Mouse (Mus musculus) embryonic facial prominence, embryonic 15.5 days (tissue): ENCODE measurements around the gene Mrpl51. TPM values are rescaled to one million over a fixed set of nuclear protein-coding genes. Genes with fewer than 3 reads are reported as not detected.

Experiments used
- ATAC-seq: fragments of 200-750 bp; cut with Nextera tagmentation; 2 replicates; pipeline ENCODE4 v1.8.0; 2017; ENCODE audit warnings: low read depth, moderate TSS enrichment; ENCODE audit not compliant: insufficient number of reproducible peaks, low FRiP score, low TSS enrichment
- H3K27ac ChIP-seq: fragments of 300-500 bp; sonication (generic); replicated peaks from 2 replicates; pipeline ENCODE4 v1.5.1; 2015; ENCODE audit warnings: mild to moderate bottlenecking, inconsistent platforms
- H3K27me3 ChIP-seq: fragments of 300-500 bp; sonication (generic); 2 replicates; pipeline ENCODE4 v1.6.1; 2015; ENCODE audit warnings: inconsistent platforms
- H3K36me3 ChIP-seq: fragments of 300-500 bp; sonication (generic); 2 replicates; pipeline ENCODE4 v1.6.1; 2015; ENCODE audit warnings: mild to moderate bottlenecking, inconsistent platforms
- H3K4me1 ChIP-seq: fragments of 300-500 bp; sonication (generic); 2 replicates; pipeline ENCODE4 v1.6.1; 2015; ENCODE audit warnings: inconsistent platforms
- H3K4me2 ChIP-seq: fragments of 300-500 bp; sonication (generic); replicated peaks from 2 replicates; pipeline ENCODE4 v1.6.1; 2015; ENCODE audit warnings: mild to moderate bottlenecking, inconsistent platforms
- H3K4me3 ChIP-seq: fragments of 300-500 bp; sonication (generic); replicated peaks from 2 replicates; pipeline ENCODE4 v1.5.1; 2015; ENCODE audit warnings: mild to moderate bottlenecking, inconsistent platforms
- H3K9ac ChIP-seq: fragments of 300-500 bp; sonication (generic); 2 replicates; pipeline ENCODE4 v1.6.1; 2015; ENCODE audit warnings: inconsistent platforms
- H3K9me3 ChIP-seq: fragments of 300-500 bp; sonication (generic); replicated peaks from 2 replicates; pipeline ENCODE4 v1.6.1; 2016; ENCODE audit warnings: inconsistent platforms
- WGBS: fragments of 180-500 bp; shearing (Covaris S2); methylation state at CpG from one replicate; pipeline ENCODE4 v1.1.7; 2015; 5-methylcytosine and 5-hydroxymethylcytosine counted together
- polyA plus RNA-seq: library from polyadenylated mRNA; unstranded; fragments of >200 nt; fragmentation: Nextera tagmentation; extraction: Ambion mirVana; gene quantifications from 2 replicates; pipeline ENCODE4 v1.2.1, GENCODE M21; 2015

Mrpl51 gene
- polyA plus RNA-seq, 1 experiment from 2014 or later = 198 TPM

DNA sequence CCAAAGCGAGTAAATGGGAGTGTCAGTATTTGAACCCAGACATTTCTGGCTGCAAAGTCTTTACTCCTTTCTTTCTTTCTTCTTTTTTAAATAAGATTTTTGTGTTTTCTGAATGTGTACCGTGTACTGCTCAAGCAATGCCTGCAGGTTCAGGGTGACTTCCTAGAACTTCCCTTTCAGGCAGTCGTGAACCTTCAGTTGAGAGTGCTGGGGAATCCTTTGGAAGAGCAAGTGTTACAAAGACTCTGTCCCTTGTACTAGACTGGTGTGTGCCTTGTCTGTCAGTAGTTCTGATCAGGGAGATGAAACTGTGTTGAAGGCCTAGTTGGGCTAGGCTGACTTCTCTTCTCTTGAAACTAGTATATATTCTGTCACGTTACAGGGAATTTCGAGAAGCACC lies 1.2 kb downstream of the Mrpl51 start:
- H3K4me1 ChIP-seq = peaks cover 5% of the 10 kb centered on the region
- ATAC-seq = no peak
- H3K9ac ChIP-seq = peak overlapping the region; percentile 62
- peaks cover 33% of the 10 kb centered on the region for H3K36me3 ChIP-seq
- 33% methylated on average over 5 of the region's 5 CpGs for WGBS
- peak overlapping the region; percentile 80 for H3K4me3 ChIP-seq
- H3K4me2 ChIP-seq = peak overlapping the region; percentile 78
- H3K27me3 ChIP-seq = no peaks in the 10 kb centered on the region
- peak overlapping the region; percentile 100; the same call in 1 of the 2 replicates for H3K27ac ChIP-seq
- H3K9me3 ChIP-seq = no peaks in the 10 kb centered on the region

DNA sequence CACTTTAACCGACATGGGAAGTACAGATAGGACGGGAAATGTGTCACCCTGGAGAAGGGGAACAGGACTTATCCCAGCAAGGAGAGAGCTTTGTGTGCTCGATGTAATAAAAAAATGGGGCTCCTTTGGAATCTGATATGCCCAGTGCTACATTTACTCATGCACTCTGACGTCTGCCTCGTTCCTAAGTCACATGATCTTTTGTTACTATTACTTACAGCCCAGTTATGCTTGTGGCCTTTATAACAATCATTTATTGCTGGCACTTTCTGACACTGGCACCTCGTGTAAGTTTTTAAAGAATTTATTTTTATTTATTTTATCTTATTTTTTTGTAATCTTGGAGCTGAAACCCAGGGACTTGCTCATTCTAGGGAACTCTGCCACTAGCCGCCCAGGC lies 1.8 kb downstream of the Mrpl51 start:
- Histone ChIP-seq H3K4me1 (peaks cover 5% of the 10 kb centered on the region), H3K4me3 (0 out of 2 replicates have a peak overlapping the region, but pooled peaks have one; percentile 80), H3K9ac (no peak overlapping the region), H3K36me3 (peaks cover 28% of the 10 kb centered on the region), H3K4me2 (peak overlapping the region; percentile 78; the same call in 1 of the 2 replicates), H3K27ac (no peak overlapping the region), H3K9me3 (no peaks in the 10 kb centered on the region), H3K27me3 (no peaks in the 10 kb centered on the region)
- 55% methylated on average over 7 of the region's 7 CpGs for WGBS
- no peak for ATAC-seq

DNA sequence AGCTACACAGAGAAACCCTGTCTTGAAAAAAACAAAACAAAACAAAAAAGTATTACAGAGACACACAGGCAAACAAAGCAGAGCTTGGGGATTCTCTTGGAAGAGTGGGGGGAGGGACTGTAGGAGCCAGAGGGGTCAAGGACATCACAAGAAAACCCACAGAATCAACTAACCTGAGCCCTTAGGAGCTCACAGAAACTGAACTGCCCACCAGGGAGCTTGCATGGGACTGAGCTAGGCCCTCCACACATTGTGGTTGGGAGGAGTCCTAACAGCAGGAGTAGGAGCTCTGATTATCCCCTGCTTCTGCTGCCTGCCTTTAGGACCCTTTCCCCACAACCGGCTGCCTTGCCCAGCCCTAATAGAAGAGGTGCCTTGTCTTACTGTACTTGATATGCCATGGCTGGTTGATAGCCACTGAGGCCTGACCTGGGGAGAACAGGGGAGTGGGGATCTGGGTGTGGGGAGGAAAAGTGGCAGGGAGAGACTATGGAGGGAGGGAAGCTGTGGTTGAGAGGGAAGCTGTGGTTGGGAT lies 4.0 kb downstream of the Mrpl51 start:
- Histone ChIP-seq H3K36me3 (peaks cover 19% of the 10 kb centered on the region), H3K4me3 (no peak overlapping the region), H3K27me3 (no peaks in the 10 kb centered on the region), H3K27ac (0 out of 2 replicates have a peak overlapping the region, but pooled peaks have one; percentile 22), H3K4me2 (no peak overlapping the region), H3K9me3 (no peaks in the 10 kb centered on the region), H3K4me1 (peaks cover 5% of the 10 kb centered on the region), H3K9ac (no peak overlapping the region)
- WGBS = 32% methylated on average over 1 of the region's 1 CpGs
- no peak for ATAC-seq

DNA sequence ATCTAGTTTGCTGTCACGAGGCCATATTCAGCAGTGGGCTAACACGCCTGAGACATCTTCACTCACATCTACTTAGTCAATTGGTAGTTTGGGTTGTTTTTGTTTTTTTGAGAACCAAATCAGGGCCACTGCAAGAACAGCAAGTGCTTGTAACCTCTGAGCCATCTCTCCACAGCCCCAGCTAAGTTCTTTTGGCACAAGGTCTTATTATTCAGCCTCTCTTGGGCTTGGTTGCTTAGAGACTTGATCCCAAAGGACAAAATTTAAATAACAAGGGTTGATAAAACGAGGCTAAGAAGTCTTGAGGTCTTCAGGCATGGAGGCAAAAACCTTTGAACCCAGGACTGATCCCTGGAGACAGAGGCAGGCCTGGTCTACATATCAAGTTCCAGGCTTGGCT lies 4.7 kb downstream of the Mrpl51 start:
- Histone ChIP-seq H3K36me3 (peaks cover 19% of the 10 kb centered on the region), H3K27me3 (no peaks in the 10 kb centered on the region), H3K9me3 (no peaks in the 10 kb centered on the region), H3K4me2 (no peak overlapping the region), H3K9ac (no peak overlapping the region), H3K4me3 (no peak overlapping the region), H3K27ac (no peak overlapping the region), H3K4me1 (peaks cover 5% of the 10 kb centered on the region)
- ATAC-seq = no peak
- WGBS = 54% methylated on average over 3 of the region's 3 CpGs

DNA sequence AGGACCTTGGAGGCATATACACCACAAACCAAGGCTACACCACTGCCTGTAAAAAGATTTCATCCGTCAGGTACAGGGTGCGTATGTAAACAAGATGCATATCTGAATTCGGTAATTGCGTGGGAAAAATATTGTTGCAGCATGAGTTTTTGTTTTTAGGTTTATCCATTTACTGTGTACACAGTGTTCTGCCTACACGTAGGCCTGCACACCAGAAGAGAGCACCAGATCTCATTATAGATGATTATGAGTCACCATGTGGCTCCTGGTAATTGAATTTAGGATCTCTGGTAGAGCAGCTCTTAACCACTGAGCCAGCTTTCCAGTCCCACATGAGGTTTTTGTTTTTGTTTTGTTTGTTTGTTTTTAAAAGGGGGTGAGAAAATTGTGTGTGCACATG lies 5.6 kb downstream of the Mrpl51 start:
- 58% methylated on average over 5 of the region's 5 CpGs for WGBS
- ATAC-seq = no peak

DNA sequence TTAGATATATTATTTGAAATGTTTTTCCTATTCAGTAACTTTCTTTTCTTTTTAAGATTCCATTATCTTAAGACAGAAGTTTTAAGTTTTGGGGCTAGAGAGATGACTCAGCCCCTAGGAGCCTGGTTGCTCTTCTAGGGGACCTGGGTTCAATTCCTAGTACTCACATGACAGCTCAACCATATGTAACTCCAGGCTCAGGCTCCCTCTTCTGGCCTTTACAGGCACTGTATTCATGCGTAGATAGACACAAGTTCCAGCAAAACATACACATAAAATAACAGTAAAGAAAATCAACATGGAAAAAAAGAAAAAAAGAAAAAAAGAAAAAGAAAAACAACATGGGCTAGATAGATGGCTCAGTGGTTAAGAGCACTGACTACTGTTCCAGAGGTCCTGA lies 18.8 kb downstream of the Mrpl51 start:
- Histone ChIP-seq H3K4me3 (no peak overlapping the region), H3K27ac (no peak overlapping the region), H3K27me3 (peaks cover 12% of the 10 kb centered on the region; the same call in 1 of the 2 replicates), H3K4me1 (no peaks in the 10 kb centered on the region), H3K9me3 (no peaks in the 10 kb centered on the region), H3K9ac (no peak overlapping the region), H3K4me2 (no peak overlapping the region), H3K36me3 (no peaks in the 10 kb centered on the region)
- WGBS = 91% methylated on average over 1 of the region's 1 CpGs
- ATAC-seq = no peak

More for the DNA sequence above, 5.6 kb downstream of the Mrpl51 start:
- H3K4me1 ChIP-seq = peaks cover 5% of the 10 kb centered on the region
- H3K27ac ChIP-seq = no peak overlapping the region
- no peaks in the 10 kb centered on the region for H3K27me3 ChIP-seq
- H3K9me3 ChIP-seq = no peaks in the 10 kb centered on the region
- no peak overlapping the region for H3K4me3 ChIP-seq
- no peak overlapping the region for H3K9ac ChIP-seq
- H3K36me3 ChIP-seq = peaks cover 19% of the 10 kb centered on the region
- no peak overlapping the region for H3K4me2 ChIP-seq

DNA sequence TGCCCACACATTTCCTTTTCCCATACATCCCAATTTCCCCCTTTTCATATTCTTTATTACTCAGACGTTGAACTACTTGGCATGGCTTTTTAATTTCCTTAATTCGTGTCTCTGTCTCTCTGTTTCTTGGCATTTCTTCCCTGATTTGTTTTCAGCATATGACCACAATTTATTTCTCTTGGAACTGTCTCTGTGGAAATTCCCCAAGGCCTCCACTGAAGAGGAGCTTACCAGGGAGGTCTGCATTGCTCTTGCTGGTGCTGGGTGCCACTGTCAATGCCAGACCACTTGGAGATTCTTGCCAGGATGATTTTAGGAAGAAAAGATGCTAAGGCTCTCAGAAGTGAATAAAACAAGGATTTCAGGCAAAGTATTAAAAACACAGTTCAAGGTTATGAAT lies 21.0 kb downstream of the Mrpl51 start:
- WGBS = 23% methylated on average over 2 of the region's 2 CpGs
- no peak for ATAC-seq

DNA sequence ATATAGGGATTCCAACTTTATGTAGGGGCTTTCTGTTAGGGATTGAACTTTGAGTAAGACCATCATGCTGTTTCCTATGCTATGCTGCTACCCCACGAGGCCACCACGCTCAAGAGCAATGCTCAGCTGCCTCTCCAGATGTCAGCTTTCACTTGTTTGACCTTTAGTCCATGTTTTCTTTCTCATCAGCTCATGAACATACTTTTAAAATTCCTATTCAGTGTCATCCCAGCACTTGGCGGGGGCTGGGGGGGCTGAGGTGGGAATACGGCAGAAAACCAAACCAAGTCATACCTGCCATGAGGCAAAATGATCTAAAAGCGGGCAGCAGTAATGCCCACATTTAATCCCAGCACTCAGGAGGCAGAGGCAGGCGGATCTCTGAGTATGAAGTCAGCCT lies 21.5 kb downstream of the Mrpl51 start:
- ATAC-seq = no peak
- Histone ChIP-seq H3K4me2 (no peak overlapping the region), H3K9me3 (no peaks in the 10 kb centered on the region), H3K4me1 (peaks cover 10% of the 10 kb centered on the region; the same call in 1 of the 2 replicates), H3K27ac (0 out of 2 replicates have a peak overlapping the region, but pooled peaks have one; percentile 3), H3K9ac (no peak overlapping the region), H3K36me3 (no peaks in the 10 kb centered on the region), H3K27me3 (peaks cover 12% of the 10 kb centered on the region; the same call in 1 of the 2 replicates), H3K4me3 (no peak overlapping the region)
- WGBS = 69% methylated on average over 6 of the region's 6 CpGs

More for the DNA sequence above, 21.0 kb downstream of the Mrpl51 start:
- Histone ChIP-seq H3K4me2 (no peak overlapping the region), H3K27me3 (peaks cover 12% of the 10 kb centered on the region; the same call in 1 of the 2 replicates), H3K9ac (no peak overlapping the region), H3K4me1 (peaks cover 10% of the 10 kb centered on the region; the same call in 1 of the 2 replicates), H3K36me3 (no peaks in the 10 kb centered on the region), H3K9me3 (no peaks in the 10 kb centered on the region), H3K4me3 (no peak overlapping the region), H3K27ac (0 out of 2 replicates have a peak overlapping the region, but pooled peaks have one; percentile 3)

DNA sequence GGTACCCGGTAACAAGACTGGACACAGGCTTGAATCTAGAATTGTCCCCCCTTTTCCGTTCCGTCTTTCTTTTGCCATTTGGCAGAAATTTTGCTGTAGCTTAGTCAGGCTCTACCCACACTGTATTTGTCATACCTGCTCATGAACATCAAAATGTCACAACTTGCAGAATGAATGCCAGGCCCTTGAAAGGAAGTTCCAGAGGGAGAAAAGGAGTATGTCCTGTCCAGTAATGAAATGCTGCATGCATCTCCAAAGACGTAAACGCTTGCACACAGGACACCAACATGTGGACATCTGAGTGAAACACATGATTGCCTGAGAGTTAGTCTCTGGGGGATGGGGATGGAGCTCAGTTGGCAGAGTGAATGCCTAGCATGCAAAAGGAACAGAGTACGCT lies 22.1 kb downstream of the Mrpl51 start:
- Histone ChIP-seq H3K27me3 (peaks cover 12% of the 10 kb centered on the region; the same call in 1 of the 2 replicates), H3K9me3 (no peaks in the 10 kb centered on the region), H3K4me3 (no peak overlapping the region), H3K4me1 (peaks cover 10% of the 10 kb centered on the region; the same call in 1 of the 2 replicates), H3K9ac (no peak overlapping the region), H3K27ac (no peak overlapping the region), H3K4me2 (no peak overlapping the region), H3K36me3 (no peaks in the 10 kb centered on the region)
- WGBS = 73% methylated on average over 6 of the region's 6 CpGs
- no peak for ATAC-seq

DNA sequence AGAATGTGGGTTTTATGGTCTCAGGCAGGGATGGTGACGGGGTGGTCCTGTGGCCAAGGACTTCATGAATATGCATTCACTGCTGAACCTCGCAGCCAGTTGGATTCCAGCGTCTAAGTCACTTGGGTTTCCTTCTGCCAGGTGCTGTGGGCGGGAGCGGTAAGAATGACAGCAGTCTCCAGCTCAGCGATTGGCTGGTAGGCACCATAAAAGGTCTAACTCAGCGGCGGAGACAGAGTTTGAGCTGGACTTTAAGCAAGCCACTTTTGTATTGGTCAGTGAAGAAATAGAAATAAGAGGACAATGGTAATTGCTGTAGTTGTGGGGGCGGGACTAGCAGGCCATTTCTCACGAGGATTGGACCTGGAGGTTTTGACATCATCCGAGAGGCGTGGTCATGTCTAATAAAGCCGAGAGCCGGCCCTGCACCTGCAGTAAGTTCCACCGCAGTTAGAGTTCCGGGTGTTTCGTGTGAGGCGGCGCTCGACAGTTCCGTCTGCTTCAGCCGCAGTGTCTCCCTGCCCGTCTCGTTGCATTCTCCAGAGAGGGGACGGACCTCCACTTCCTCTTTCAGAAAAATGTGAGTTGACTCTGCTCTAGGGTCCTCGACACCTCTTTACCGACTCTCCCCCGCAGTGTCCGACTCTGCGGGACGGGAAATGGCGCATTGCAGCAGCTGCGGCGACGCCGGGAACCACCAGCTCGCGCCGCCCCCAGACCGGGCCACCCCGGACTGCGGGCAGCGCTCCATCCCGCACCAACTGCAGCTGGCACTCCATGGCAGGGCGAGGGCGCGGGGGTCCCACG lies 23.8 kb downstream of the Mrpl51 start, which contains the start of gene Vamp1:
Vamp1 (plus strand) TSS at position 404 of the 807 bp plus-strand sequence.
- Histone ChIP-seq H3K4me2 (peak within 1 kb of the TSS; percentile 93), H3K9me3 (no peaks in the 10 kb centered on the region), H3K27me3 (peaks cover 12% of the 10 kb centered on the region; the same call in 1 of the 2 replicates), H3K9ac (peak within 1 kb of the TSS; percentile 57), H3K4me3 (peak within 1 kb of the TSS; percentile 61), H3K36me3 (no peaks in the 10 kb centered on the region), H3K4me1 (peaks cover 14% of the 10 kb centered on the region; the same call in 1 of the 2 replicates), H3K27ac (peak within 1 kb of the TSS; percentile 68)
- ATAC-seq = peak; percentile 91
- under 1% methylated on average over 48 of the region's 48 CpGs for WGBS

DNA sequence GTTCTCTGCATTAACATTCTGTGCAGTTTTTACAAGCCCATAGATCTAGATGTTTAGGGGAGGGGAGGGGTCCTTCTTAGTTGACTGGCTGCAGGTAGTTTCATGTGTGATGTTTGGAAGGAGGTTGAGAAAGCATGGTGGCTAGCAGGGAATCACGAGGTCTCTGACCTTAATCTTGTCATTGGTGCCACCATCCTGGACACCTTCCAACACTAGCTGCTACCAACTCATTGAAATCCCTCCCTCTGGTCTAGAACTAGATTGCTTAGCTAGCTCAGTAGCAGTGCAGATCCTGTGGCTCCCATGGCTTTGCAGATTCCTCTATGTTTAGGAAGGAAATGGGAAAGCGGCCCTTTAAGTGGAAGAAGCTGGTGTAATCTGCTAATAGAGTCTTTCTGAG lies 25.3 kb downstream of the Mrpl51 start:
- 78% methylated on average over 2 of the region's 2 CpGs for WGBS
- H3K9ac ChIP-seq = no peak overlapping the region
- no peak for ATAC-seq
- H3K36me3 ChIP-seq = no peaks in the 10 kb centered on the region
- H3K27ac ChIP-seq = no peak overlapping the region
- H3K27me3 ChIP-seq = peaks cover 12% of the 10 kb centered on the region; the same call in 1 of the 2 replicates
- no peaks in the 10 kb centered on the region for H3K9me3 ChIP-seq
- H3K4me2 ChIP-seq = peak overlapping the region; percentile 93; the same call in 1 of the 2 replicates
- peaks cover 14% of the 10 kb centered on the region; the same call in 1 of the 2 replicates for H3K4me1 ChIP-seq
- H3K4me3 ChIP-seq = no peak overlapping the region
